Mouse (Mus musculus): ENCODE measurements around the gene Rnasek.

Gene Rnasek

DNA sequence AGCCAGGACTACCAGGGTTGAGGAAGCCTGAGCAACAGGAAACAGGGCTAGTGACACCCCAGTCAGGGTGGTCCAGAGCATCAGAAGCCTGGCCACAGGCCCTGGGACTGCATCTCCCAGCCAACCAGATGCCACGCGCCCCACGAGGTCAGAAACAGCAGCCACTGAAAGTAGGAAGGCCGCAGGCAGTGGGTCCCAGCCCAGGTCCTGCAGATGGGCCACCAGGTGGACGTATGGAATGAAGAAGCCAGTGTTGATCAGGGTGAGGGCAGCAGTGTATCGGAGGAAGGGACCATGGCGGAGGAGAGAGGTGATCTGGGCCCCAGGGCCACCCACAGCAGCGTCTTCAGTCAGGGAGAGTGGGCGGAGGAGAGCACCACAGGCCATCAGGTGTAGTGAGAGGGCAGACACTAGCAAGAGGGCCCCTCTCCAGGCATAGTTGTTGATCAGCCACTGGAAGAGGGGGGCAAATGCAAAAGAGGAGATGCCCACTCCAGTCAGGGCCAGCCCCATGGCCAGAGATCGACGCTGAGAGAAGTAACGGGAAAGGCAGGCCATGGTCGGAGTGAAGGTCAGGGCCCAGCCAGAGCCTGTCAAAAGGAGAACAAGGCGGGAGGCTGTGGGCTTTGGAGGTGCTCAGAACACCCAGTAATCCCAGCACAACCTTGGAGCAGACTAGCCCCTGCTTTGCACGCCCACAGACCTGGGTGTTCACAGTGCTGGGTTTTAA lies 20.7 kb downstream of the Rnasek start:
- CTCF ChIA-PET = no interaction called here

GRCm38 (mm10) chr11:70218039-70218438 lies 21.6 kb downstream of the Rnasek start:
- CTCF ChIA-PET = no interaction called here

DNA sequence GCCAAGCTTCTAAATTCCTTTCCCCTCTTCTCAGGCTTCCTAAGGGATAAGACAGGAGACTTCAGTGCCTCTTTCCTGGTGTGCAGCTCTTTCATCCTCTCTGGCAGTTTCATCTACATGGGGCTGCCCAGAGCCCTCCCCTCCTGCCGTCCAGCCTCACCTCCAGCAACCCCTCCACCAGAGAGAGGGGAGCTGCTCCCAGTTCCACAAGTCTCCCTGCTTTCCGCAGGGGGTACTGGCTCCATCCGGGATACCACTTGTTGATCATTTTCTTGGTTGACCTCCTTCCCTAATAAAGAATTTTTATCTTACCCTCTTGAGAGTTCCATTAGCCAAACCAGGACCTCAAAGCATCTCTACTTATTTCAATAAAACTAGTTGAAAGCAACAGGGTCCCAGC lies 23.5 kb downstream of the Rnasek start:
- CTCF ChIA-PET = interaction anchor here (0.6 kb wide), 1 partner anchor 15 kb away, joined by 12 read pairs; no protein-coding TSS in a partner anchor

- CTCF ChIA-PET = no interaction called here
Measured at GRCm38 (mm10) chr11:70215301-70215700, 24.3 kb downstream of the Rnasek start.

DNA sequence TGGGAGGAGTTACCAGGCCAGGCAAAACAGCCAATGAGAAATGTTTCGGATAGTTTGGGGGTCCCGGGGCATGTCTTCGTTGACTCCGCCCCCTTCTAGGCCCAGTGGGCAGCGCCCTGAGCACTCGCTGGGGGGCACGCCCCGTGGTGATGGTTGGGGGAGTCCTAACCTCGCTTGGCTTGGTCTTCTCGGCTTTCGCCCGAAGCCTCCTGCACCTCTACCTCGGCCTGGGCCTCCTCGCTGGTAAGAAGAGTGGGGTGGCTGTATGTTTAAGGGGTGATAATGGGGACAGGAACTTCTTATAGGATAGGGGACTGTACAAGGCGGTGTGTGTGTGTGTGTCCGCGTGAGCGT lies 24.8 kb downstream of the Rnasek start:
- CTCF ChIA-PET = interaction anchor here (0.8 kb wide), 1 partner anchor 10 kb away, joined by 4 read pairs; no protein-coding TSS in a partner anchor

DNA sequence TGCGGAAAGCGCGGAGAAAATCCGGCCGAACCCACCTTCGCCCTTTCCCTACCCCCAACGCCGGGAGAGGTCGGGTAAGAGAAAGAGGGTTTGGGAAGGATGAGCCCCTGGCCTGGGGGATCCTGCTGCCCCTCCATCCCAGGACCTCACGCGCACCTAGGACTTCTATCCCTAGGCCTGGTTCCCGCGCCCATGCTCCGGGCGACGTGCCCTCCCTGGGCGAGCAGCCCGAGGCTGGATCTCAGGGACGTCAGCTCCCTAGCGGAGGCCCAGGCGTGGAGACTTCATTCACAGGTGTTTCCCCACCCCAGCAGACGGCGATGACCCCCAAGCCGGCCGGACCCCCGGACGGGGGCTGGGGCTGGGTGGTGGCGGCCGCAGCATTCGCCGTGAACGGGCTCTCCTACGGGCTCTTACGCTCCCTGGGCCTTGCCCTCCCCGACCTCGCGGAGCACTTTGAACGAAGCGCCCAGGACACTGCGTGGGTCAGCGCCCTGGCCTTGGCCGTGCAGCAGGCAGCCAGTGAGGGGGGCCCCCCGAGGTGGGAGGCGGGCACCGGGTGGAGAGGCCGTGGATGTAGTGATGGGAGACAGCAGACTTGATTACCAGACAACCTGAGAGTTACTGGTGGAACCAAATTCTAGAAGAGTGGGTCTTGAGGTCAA lies 25.3 kb downstream of the Rnasek start:
- CTCF ChIA-PET = interaction anchor here (0.6 to 0.8 kb wide), 3 partner anchors 9 to 617 kb away, joined by 3 to 5 read pairs (median 4); partner anchors contain the start of gene Bcl6b

- CTCF ChIA-PET = interaction anchor here (0.6 to 0.8 kb wide), 3 partner anchors 8 to 616 kb away, joined by 3 to 5 read pairs (median 4); partner anchors contain the start of gene Bcl6b
Measured at GRCm38 (mm10) chr11:70213736-70214135, 25.9 kb downstream of the Rnasek start.

DNA sequence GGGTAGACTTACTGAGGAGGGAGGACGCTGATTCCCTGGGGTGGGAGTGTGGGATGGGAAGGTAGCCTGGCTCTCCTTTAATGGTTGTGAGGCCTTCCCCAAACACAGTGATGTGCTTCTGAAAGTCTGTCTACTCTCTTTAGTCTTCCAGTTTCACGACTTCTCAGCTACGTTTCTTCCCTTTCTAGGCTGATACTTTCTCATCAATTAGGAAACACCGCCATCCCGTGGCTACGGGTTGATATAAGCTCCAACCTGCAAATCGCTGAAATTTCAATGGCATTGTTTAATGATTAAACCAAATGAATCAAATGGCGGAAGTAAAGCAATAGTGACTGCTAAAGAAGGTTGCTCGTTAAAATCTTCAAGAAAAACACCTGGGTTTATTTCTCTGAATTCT lies 26.7 kb downstream of the Rnasek start:
- CTCF ChIA-PET = interaction anchor here (0.7 to 1.0 kb wide), 2 partner anchors 18 to 107 kb away, joined by 3 to 4 read pairs; no protein-coding TSS in a partner anchor

GRCm38 (mm10) chr11:70212423-70212822 lies 27.2 kb downstream of the Rnasek start, which contains the start of gene Slc16a11:
TSS of gene Slc16a11 (plus strand) at chr11:70212752.
- CTCF ChIA-PET = interaction anchor here (0.5 to 1.0 kb wide), 2 partner anchors 18 to 42 kb away, joined by 3 read pairs; no protein-coding TSS in a partner anchor

- CTCF ChIA-PET = interaction anchor here (0.5 kb wide), 1 partner anchor 41 kb away, joined by 3 read pairs; no protein-coding TSS in a partner anchor
Measured at GRCm38 (mm10) chr11:70211972-70212371, 27.7 kb downstream of the Rnasek start.

DNA sequence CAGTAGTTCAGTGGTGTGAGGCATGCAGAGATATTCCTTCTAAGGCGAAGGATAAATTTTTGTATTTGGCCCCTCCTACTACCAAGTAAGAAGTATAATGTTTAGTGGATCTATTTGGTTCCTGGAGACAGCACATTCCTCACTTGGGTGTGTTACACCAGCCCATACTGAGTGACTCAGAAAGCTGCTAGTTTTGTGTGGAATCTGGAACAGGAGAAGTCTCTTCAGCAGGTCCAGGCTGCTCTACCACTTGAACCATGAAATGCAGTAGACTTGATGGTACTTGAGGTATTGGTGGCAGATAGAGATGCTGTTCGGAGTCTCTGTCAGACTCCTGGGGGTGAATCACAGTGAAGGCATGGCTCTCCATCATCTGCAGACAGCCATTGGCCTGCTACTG lies 29.0 kb downstream of the Rnasek start:
- CTCF ChIA-PET = no interaction called here

DNA sequence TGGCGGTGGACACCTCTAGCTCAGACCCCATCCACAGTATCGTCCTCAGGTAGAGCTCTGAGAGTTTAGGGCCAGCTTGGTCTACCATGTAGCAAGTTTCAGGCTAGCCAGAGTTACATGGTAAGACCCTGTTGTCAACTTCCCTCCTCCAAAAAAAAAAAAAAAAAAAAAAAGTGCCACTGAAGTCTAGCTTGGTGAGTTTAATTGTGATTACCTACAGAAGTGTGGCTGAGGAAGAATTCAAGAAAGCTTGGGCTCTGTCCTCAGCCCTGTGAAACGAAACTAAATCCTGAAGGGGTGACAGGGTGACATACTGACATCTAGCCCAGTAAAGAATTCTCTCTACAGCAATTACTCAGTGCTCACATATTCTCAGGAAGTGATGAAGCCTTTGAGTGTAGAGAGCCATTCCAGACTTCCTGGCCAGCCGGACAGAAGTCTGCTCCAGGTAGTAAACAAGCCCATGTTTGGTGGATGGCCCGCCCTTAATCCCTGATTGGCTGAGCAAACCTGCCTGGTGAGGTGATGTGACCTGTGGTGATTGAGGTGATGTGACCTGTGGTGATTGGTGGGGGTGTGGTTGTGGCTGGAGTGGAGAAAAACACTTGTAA lies 30.8 kb downstream of the Rnasek start:
- CTCF ChIA-PET = no interaction called here

DNA sequence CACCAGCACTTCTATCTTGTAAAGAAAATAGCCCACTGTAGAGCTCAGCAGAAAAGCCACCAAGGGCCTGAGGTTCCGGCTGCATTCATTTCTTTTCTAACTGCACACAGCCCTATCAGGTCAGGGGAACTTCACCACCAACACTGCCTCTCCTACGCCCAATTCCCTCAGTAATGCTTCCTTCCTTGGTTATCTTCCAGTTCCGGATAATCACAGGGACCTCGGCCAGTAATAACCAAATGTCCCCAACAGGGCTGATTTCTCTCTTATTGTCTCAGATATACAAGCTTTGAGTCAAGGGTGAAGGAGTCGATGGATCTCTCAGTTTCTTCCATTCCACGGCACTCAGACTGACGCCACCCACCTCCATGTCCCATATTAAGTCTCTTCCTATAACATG lies 32.4 kb downstream of the Rnasek start:
- CTCF ChIA-PET = no interaction called here

DNA sequence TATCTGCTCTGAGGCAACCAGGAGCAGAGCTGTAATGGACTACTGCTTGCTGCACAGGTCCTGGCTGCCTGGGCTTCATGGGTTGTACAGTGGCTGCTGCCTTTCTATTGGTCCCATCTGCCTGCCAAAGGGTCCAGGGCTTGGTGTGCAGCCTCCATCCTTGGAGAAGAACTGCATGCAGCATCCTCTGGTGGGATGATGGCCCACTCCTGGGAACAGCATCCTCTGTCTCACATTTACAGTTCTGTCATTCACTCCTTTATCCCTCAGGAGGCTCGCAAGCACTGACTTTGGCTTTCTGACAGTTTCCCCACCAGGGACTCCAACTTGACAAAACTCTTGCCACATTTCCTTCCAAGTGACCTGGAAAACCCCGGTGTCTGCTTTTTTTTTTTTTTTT lies 32.8 kb downstream of the Rnasek start:
- CTCF ChIA-PET = no interaction called here

DNA sequence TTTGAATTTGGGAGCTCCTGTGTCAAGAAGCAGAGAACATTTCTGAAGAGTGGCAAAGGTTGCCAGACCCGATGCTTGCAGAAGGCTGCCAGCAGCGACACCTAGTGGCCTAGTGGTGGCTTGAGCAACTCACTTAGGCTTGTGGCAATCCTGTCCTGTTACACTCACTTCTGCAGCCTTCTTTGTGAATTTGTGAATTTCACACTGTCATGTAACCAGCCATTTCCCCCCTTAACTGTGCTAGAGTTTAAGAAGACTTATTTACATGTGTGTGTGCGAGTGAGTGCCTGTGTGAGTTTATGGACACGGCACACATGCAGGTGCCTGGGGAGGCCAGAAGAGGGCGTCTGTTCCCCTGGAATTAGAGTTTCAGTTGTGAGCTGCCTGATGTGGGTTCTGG lies 38.0 kb downstream of the Rnasek start:
- CTCF ChIA-PET = no interaction called here

- CTCF ChIA-PET = no interaction called here
Measured at GRCm38 (mm10) chr11:70200036-70200608, 39.5 kb downstream of the Rnasek start.

DNA sequence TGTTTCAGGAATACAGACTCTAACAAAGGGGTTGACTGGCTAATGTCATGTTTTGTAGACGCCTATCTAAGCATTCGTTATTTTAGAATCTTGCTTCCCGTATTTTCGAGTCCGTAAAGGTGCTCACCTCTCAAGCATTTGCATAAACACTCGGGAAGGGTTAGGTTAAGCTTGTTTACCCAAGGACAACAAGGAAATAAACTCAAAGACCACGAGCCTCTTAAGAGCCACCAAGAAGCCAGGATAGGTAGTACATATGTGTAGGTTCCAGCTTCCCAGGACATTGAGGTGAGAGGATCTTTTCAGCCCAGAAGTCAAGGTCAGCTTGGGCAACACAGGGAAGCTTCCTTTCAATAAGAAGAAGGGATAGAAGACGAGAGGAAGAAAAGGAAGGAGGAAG lies 40.5 kb downstream of the Rnasek start:
- CTCF ChIA-PET = no interaction called here

DNA sequence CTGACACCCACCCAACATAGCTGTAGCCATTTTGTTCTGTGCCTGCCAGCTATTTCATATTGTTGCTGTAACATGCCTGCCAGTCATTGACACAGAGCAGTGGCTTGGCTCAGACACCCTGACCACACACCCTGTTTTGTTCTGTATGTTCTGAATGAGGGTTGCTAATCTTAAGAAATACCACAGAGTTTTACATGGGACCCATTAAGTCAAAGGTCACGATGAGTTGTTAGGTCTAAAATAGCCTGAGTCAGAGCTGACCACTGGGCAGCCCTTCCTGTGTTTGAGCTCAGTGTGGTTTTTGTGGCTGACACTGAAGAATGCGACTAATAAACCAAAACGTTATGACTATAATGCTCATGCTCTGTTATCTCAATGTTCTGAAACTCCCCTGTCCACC lies 41.3 kb downstream of the Rnasek start:
- CTCF ChIA-PET = no interaction called here

GRCm38 (mm10) chr11:70193354-70194285 lies 46.0 kb downstream of the Rnasek start:
- CTCF ChIA-PET = no interaction called here

DNA sequence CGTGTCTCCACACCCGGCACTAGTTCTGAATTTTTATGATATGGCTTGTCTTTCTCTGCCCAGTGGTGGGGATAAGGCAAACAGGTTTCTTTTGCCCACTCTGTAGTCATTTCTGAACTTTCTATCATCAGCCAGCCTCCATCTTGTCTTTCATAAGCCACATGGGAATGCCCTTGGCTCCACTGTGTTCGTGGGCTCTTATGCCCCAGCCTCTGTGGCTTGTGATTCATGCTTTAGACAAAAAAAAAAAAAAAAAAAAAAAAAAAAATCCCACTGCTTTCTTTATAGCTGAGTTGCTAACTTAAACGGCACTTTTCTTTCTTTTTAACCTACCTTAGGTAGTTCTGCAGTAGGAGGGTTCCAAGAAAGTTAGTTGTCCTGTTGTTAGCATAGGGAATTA lies 47.5 kb downstream of the Rnasek start:
- CTCF ChIA-PET = no interaction called here

GRCm38 (mm10) chr11:70191188-70191587 lies 48.5 kb downstream of the Rnasek start:
- CTCF ChIA-PET = no interaction called here
